Mouse (Mus musculus) heart, embryonic 10.5 days (tissue): Measurements from ENCODE around the gene Trhde. TPM values are rescaled to one million over a fixed set of nuclear protein-coding genes. Genes with fewer than 3 reads are reported as not detected.

Source experiments
- DNase-seq: peaks from one replicate; pipeline ENCODE4 v3.0.0-alpha.2; 2017; ENCODE audit warnings: low spot score
- H3K27ac ChIP-seq: fragments of 300-500 bp; sonication (generic); 2 replicates; pipeline ENCODE4 v1.5.1; 2016; ENCODE audit warnings: mild to moderate bottlenecking
- H3K27me3 ChIP-seq: fragments of 300-500 bp; sonication (generic); 2 replicates; pipeline ENCODE4 v1.6.1; 2016; ENCODE audit warnings: mild to moderate bottlenecking; ENCODE audit not compliant: poor library complexity, insufficient read depth, severe bottlenecking
- H3K36me3 ChIP-seq: fragments of 300-500 bp; sonication (generic); 2 replicates; pipeline ENCODE4 v1.6.1; 2016; ENCODE audit warnings: mild to moderate bottlenecking, moderate library complexity
- H3K4me1 ChIP-seq: fragments of 300-500 bp; sonication (generic); 2 replicates; pipeline ENCODE4 v1.6.1; 2016; ENCODE audit warnings: mild to moderate bottlenecking
- H3K4me3 ChIP-seq: fragments of 300-500 bp; sonication (generic); 2 replicates; pipeline ENCODE4 v1.5.1; 2016; ENCODE audit warnings: mild to moderate bottlenecking, moderate library complexity
- H3K9me3 ChIP-seq: fragments of 300-500 bp; sonication (generic); 2 replicates; pipeline ENCODE4 v1.6.1; 2016; ENCODE audit warnings: mild to moderate bottlenecking, moderate library complexity
- WGBS: fragments of 180-500 bp; shearing (Covaris S2); methylation state at CpG from one replicate; pipeline ENCODE4 v1.1.7; 2016; 5-methylcytosine and 5-hydroxymethylcytosine counted together
- polyA plus RNA-seq: library from polyadenylated mRNA; unstranded; fragments of >200 nt; fragmentation: Nextera tagmentation; extraction: Ambion mirVana; gene quantifications from 2 replicates; pipeline ENCODE4 v1.2.1, GENCODE M21; 2016

The Trhde gene
- polyA plus RNA-seq, 1 experiment from 2014 or later: not detected

- 73% methylated on average over 6 of the region's 6 CpGs for WGBS
- H3K4me3 ChIP-seq: no peak overlapping the region
- no peak for DNase-seq
Measured at GRCm38 (mm10) chr10:114363442-114363841, 438.7 kb downstream of the Trhde start.

DNA sequence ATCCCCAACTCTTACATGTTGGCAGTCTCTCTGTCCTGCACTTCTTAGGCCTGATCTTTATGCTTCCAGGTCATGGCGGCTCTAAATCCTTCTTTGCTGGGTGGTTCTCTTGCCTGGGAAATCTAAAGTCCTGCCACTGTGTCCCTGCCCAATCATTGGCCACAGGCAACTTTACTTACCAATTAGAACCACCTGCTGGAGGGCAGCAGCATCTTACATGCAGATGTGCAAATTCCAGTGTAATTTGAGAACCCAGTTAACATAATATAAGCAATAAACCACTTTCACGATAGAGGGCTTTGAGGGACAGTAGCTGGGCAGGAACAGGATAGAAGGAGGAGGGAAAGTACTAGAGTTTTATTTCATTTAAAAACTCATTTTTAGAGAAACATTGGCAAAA lies 439.5 kb downstream of the Trhde start:
- H3K36me3 ChIP-seq: no peaks in the 10 kb centered on the region
- H3K27ac ChIP-seq: no peak overlapping the region
- no peaks in the 10 kb centered on the region for H3K27me3 ChIP-seq
- WGBS: 68% methylated on average over 2 of the region's 2 CpGs
- no peaks in the 10 kb centered on the region for H3K4me1 ChIP-seq
- DNase-seq: no peak
- H3K9me3 ChIP-seq: no peaks in the 10 kb centered on the region
- no peak overlapping the region for H3K4me3 ChIP-seq

More at GRCm38 (mm10) chr10:114363442-114363841, 438.7 kb downstream of the Trhde start:
- Histone ChIP-seq H3K9me3 (no peaks in the 10 kb centered on the region), H3K27ac (no peak overlapping the region), H3K4me1 (no peaks in the 10 kb centered on the region), H3K36me3 (no peaks in the 10 kb centered on the region), H3K27me3 (no peaks in the 10 kb centered on the region)
